Mouse (Mus musculus) kidney, adult 11 months (tissue): ENCODE results near the gene Zfp692.

ENCODE experiments used
- DNase-seq: peaks from one replicate; pipeline ENCODE4 v3.0.0; 2022

Gene Zfp692

DNA sequence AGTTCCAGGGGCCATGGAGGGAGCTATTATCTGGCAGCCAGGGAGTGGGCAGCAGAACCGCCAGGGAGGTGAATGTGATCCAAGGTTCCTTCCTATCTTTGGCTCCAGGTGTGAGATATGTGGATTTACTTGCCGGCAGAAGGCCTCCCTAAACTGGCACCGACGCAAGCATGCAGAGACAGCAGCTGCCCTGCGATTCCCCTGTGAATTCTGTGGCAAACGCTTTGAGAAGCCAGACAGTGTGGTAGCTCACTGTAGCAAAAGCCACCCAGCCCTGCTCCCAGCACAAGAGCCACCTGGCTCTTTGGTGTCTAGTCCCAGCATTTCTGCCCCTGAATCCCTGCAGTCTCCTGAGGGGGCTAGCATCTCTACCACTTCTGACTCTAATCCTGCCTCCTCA, 7.2 kb downstream of the Zfp692 start:
- no peak for DNase-seq

DNA sequence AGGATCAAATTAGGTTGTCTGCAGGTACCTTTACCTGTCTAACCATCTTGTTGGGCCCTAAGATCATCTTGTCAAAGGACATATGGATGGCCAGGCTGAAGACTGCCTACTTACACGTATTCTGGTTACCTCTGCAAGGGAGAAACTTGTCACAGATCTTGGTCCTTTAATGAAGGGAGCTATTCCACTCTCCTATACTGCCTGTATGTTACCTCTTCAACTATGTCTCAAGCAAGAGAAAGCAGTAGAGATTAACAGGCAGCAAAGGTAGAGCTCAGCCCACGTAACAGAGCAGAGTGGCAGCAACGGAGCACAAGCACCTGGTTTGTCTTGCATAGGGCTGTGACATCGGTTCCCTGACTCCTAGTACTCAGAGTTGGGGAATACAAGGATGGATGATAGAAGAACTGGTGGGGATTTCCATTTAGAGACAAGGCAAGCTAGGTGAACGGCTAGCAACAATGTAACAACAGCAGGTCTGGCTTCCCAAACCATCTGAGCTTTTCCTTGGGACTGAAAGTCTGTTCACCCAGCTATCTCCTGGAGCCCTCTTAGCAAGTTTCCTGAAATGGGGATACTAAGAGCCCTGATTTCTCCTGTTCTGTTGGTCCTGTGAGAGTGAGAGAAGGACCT, 8.8 kb downstream of the Zfp692 start:
- no peak for DNase-seq

DNA sequence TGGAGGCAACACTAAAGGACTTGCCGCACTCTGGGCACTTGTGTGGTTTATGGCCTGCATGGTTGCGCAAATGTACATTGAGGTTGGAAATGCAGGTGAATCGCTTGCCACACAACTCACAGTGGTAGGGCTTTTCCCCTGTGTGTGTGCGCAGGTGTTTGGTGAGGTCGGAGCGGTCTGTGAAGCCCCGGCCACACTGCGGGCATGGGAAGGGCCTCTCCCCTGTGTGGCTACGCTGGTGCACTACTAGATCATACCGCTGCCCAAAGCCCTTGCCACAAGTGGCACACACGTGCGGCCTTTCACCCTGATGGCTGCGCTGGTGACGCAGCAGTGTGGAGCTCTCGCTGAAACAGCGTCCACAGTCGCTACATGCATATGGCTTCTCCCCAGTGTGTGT, 9.5 kb downstream of the Zfp692 start:
- DNase-seq = no peak

DNA sequence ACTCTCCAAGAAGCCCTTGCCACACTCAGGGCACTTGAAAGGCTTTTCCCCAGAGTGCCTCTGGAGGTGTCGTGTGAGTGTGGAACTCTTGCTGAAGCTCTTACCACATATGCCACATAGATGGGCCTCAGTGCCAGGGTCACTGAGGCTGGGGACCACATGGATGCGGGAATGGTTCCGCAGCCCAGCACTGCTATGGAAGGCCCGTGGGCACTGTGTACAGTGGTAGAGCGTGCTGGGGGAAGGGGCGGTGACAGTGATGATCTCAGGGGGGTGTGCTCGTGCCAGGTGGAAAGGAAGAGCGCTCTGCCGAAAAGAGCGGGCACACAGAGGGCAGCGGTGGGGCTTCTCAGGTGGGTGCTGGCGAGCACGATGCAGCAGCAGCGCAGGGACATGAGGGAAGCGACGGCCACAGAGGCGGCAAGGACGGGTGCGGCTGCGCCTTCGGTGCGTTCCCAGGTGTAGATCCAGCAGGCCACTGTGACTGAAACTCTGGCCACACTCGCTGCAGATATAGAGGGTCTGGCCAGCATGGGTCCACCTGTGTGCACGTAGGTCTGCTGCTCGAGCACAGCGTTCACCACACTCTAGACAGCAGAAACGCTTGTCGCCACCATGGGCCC, 10.0 kb downstream of the Zfp692 start:
- no peak for DNase-seq

DNA sequence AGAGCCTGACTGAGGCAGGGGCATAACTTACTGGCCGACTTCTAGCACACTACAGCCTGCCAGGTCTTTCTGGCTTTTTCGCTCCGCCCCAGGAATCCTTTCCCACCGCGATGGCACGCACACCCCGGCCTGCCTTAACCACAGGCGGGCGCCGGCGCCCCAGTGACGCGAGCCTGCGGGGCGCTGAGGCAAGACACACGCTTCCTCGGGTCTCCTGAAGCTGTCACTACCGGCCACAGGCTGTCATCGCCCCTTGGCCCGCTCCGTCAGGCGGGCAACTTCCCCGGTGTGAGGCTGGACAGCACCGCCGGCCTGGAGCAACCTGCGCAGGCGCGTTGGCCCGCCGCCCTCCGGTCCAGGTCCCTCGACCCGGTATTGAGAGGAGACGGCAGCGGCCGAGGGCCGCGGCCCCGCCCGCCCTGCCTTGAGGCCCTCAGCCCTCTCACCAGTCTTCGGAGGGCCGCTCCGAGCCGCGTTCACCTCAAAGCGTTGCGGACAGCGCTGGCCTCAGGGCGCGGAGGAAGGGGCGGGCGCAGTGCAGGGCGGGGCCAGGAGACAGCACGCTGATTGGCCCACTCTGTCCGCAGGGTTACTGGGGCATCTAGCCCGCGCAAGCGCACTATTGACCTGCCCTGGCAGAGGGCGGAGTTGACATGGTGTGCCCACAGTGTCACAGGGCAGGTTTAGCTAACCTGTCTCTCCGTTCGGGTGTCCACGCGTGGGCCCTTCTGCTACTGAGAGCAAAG, 16.1 kb downstream of the Zfp692 start:
- DNase-seq = peak; percentile 98

DNA sequence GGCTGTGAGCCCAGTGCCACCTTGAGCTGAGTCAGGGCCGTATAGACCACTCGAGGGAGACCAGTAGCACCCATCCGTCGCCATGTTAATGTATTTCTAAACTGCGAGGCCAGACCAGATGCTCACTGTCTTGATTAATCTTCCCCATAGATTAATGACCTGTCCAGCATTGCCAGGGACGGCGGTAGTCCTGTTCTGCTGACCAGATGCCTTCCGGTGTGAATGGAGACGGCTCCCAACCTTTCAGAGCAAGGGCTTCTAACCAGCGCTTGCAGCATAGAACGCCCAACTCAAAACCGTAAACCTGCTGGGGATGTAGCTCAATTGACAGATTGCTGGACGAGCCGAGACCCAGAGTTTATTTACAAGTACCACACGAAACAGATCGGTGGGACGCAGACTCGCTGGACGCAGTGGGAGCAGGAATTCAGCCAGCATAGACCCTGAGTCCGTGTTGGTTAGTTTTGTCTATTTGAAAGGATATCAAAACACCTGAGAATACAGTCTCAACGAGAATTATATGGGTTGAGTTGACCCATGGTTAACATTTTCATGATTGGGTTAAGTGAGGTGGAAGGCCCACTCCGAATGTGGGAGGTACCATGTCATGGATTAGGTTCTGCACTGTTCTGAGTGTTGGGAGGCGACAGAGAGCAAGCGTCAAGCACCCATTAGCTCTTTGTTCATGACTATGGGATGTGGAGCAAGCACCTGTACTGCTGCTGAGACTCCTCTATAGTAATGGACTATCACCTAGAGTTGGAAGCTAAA, 16.9 kb downstream of the Zfp692 start:
- DNase-seq = no peak

DNA sequence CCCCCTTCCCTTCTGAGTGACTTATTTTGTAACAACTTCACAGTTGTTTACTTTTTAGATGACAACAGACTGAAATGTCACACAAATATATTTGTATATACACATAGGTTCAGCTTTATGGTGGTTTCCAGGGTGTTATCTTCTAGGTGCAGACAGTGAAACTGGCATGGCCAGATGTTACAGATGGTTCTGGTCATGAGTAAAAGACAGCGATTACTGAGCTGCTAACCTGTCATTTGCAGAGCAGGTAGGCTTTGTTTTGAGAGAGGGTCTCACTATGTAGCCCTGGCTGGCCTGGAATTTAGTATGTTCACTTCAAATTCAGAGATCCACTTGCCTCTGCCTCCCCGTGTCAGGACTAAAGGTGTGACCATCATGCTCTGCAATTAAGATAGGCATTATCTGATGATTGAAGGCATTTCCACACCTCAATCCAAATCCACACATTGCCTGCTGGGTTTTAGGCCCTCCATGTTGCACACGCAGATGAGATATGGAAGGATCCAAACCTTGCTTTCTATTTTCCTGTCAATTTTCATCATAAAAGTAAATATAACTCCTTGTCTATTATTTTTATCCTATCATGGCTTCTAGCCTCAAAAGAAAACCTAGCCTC, 17.9 kb downstream of the Zfp692 start:
- DNase-seq = no peak

DNA sequence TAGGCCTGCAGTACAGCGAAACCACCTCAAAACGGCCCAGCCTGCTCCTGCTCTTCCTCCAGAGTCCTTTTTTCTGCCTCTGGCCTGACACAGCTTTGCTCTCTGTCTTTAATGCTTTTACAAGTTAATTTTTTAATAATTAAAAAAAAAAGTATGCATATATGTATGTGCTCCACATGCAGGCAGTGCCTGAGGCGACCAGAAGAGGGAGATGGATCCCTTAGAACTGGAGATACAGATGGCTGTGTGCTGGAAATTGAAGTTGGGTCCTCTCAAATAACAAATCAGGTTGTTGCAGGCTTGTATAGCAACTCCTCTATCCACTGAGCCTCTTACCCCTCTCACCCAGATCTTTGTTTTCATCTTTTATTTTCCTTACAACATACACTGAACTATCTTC, 19.9 kb downstream of the Zfp692 start:
- no peak for DNase-seq

DNA sequence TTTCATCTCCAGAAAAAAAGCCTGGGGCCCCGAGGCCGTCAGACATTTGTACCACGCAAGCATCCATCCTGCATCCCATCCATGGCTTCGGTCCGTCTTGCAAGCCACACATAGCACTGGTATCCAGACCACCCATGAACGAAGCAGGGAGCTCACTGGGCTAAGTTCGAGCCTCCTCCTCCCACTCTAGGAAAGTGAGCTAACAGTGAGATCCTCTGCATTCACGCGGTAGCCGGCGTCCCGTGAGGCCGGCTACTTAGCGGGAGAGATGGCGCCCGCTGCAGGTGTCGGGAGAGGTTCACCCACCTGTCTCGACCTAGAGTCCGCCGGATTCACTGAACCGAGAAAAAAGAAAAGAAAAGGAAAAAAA, 23.0 kb downstream of the Zfp692 start:
- no peak for DNase-seq

DNA sequence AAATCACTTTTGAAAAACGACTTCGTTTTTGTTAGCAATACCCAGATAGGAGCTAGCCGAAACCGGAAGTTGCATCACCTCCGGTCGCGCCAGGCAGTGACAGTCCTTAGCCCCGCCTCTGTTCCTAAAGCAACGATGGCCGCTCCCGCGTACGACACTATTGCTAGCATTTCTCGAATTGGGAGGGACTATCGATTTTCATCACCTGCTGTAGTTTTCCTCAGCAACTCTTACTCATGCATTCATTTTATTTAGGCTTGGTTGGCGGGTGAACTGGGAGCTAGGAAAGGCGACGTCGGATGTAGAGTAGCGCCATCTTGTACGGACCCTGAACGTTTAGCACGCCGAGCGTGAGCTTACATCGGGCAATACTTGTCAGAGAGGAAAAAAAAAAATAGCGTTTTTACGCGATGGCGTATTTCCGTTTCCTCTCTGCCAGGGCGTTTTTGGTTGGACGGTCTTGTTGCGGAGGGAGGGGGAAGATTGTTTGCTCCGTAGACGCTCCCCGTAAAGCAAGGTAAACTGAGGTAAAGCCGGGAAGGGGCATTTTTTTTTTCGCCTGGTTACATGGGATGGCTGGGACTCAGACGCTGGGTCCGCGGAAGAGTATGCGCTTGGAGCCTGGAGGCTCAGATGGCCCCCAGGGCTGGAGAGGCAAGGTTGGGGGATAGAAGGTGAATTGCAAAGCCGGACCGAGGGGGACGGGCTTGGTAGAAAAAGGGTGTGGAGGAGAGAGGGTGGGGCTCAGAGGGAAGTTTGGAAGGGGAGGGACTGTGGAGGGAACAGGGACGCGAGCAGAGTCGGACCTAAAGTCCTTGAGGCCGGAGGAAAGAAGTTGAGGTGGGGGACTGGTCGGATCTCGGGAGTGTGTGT, 23.6 kb downstream of the Zfp692 start, which contains the start of the genes Zfp672 and Sh3bp5l:
Gene Zfp672, minus strand, starts transcription at position 64 of the 873 bp plus-strand sequence.
Gene Sh3bp5l, plus strand, starts transcription at position 449 of the 873 bp plus-strand sequence.
- DNase-seq = peak; percentile 92

DNA sequence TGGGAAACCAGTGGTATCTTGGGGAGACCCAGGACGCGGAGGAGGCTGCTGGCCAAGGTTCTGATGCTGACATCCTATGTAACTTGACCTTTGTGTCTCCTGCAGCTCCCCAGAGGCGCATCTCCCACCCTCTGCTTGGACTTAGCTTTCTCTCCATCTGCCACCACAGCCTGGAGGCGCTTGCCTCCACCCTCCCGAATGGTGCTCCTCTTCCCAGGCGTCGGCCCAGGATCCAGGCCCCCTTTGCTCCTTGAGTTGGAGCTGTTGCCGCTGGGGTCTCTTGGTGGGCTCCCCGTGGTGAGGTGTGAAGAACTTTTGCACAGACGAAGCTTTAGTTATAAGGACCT, 24.3 kb downstream of the Zfp692 start:
- no peak for DNase-seq

DNA sequence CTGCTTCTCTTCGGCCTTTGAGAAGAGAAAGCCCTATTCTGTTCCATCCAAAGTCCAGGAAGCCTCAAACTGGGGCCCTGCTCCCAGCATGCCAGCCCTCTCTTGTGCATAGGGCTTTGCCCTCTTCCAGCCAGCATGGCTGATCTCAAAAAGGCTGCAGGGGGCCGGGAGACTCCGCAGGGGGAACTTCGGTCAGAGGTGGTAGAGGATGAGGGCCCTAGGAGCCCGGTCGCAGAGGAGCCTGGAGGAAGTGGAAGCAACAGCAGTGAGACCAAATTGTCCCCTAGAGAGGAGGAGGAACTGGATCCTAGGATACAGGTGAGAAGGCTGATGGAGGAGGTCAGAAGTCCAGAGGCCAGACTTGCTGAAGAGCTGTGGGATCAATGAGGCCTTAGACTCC, 24.7 kb downstream of the Zfp692 start:
- DNase-seq = no peak

DNA sequence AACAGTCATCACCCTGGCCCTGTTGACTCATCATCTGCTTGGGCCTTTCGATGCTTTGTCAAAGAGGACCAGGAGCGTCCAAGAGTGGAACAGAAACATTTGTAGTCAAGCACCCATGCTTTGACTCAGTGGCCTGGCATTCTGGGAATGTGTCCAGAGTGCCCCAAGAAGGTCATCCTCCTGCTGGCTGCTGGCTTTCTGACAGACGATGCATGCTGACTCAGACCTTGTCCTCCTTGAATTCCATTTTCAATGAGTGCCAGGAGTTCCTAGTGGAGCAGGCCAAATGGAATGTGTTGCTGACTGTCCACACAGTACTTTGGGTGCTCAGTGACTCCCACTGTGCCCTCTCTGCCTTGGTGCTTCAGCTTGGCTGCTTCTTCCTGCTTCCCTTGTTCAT, 27.9 kb downstream of the Zfp692 start:
- peak; percentile 79 for DNase-seq

DNA sequence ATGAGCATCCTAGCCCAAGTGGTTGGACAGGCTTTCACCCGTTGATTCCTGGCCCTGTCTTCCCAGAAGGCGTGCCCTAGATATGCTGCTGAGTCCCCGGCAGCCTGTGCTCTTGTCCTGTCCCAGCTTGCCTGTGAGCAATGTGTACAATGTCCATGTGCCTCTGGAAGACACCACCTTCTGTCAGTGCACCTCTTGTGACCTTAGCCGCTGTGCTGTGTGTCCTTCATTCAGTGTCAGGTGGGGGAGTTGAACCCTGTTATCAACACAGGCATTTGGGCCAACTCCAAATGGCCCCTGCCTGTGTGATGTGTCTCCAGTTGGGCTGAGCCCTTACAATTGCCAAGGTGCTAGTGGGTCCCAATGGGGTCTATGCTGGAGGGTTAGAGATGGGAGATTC, 39.9 kb downstream of the Zfp692 start:
- no peak for DNase-seq

DNA sequence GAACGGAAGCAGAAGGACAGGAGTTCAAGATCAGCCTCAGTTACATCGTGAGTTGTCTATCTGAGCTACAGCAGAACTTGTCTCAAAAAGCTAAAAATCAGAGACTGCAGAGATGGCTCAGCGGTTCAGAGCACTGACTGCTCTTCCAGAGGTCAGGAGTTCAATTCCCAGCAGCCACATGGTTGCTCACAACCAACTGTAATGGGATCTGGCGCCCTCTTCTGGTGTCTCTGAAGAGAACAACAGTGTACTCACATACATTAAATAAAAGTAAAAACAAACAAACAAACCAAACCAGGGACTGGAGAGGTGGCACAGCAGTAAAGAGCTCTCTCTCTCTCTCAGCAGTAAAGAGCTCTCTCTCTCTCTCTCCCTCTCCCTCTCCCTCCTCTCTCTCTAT, 43.8 kb downstream of the Zfp692 start:
- no peak for DNase-seq

DNA sequence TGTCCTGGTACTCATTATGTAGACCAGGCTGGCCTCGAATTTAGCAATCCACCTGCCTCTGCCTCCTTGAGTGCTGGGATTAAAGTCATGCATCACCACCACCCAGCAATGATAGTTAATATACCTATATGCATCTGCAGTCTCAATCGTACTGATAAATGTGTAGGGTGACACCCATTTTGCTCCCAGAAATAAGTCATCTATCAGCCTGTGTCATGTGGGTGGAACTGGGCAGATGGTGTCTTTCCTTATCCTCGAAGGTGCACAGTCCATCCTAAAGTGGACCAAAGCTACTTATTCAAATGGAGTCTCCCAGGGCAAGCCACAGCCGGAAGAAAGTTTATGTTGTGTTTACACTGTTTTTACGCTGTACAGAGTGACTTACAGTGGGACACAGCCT, 44.3 kb downstream of the Zfp692 start:
- no peak for DNase-seq

DNA sequence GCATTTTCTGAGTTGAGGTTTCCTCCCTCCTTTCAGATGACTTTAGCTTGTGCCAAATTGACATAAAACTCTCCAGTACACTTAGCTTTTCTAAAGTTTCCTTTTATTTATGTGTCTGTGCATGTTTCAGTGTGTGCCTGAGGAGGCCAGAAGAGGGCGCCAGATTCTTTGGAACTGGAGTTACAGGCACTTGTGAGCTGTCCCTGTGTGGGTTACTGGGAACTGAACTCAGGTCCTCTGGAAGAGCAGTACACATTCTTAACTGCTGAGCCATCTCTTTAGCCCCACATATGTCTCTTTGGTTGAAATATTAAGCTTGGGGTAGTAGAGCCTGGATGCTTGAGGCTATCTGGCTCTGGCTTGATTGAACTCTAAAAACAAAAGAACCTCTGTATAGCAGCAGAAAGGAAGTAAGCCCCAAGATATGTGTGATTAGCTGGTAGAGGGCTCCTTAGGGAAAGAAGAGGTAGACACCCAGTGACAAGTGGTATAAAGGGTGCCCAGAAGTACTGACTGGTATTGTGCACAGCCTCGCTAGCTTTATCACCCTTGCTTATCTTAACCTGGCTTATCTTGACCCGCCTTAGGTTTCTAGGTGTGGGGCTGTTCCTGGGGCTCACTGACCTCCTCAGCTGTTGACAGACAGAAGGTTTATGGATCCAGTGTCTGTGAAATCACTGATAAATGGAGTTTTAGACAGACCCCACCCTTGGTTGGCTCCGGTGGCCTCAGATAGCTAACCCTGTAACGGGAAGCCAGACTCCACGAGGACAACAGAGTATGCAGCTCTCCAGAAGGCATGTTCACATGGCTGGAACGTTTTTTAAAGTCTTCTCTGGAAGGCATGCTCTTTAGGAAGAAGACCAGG, 46.0 kb downstream of the Zfp692 start:
- DNase-seq = no peak

DNA sequence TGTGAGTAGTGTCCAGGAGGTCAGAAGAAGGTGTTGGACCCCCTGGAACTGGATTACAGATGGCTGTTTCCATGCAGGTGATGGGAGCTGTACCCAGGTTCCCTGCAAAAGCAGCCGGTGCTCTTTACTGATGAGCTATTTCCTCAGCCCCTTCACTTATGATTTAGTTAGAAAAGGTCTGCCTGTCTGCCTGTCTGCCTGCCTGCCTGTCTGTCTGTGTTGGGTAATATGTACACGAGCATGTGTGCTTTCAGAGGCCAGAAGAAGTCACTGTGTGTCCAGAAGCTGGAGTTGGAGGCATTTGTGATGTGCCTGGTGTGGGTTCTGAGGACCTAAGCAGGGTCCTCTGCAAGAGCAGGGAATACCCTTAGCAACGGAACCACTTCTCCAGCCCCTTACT, 46.8 kb downstream of the Zfp692 start:
- no peak for DNase-seq

DNA sequence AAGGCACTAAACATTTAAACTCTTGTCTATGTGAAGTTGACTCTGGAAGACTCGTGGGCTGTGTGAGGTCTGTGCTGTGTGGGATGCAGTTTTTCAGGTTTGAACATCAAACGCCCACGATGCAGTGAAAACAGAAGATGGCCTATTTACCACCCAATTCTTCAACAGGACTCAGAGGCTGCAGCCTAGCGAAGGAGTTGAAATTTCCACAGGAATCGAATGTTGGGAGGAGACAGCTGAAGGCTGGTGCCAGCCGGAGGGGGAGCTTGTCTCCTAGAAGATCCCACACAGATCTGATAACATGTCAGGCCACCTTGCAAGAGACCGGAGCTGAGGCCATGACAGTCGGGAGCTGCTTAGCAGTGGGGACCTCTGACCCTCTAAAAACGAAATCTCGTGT, 47.6 kb downstream of the Zfp692 start:
- no peak for DNase-seq

DNA sequence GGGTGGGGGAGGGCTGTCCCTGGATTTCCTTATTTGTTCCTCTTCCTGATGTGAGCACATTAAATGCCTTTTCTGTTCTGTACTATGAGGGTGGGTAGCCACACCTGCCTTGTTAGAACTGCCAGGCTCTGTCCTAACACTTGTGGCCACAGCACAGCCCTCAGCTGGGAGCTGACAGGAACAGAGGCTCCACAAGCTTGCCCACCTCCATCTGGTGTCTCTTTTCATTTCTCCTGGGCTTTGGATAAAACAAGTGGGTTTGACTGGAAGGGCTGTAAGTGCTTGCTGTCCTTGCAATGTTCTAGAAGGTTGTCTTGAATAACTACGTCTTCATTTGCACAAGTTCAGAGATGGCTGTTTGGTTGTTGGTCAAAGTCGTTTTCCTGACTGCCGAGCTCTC, 48.1 kb downstream of the Zfp692 start:
- DNase-seq = no peak

DNA sequence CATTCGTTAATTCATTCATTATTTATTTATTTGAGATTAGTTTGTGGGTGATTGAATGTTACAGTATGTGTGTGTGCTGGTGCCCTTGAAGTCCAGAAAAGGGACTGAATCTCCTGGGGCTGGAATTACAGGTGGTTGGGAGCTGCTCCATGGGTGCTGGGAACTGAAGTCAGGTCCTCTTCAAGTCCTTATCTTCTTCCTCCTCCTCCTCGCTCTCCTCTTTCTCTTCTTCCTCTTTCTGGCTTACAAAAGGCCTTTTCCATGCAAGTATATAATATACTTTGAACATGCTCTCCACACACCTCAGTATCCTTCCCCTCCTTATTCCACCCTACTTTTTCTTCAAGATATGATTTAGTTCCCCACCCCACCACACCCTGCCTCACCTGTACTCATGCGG, 50.2 kb downstream of the Zfp692 start:
- no peak for DNase-seq
